Mouse (Mus musculus): ENCODE data around the gene Bag1. TPM values are rescaled to one million over a fixed set of nuclear protein-coding genes. Genes with fewer than 3 reads are reported as not detected.

Bag1 gene
- polyA plus RNA-seq, 1 experiment from 2014 or later, result 218 TPM

GRCm38 (mm10) chr4:40900612-40901011, 47.5 kb downstream of the Bag1 start:
- H3K4me3 ChIP-seq, result no peak overlapping the region
- H3K9ac ChIP-seq, result no peak overlapping the region
- ATAC-seq (ENCODE audit: insufficient number of reproducible peaks, low FRiP score, low TSS enrichment, low read depth), result no peak
- 0 out of 2 replicates have a peak, but pooled peaks cover 2% of the 10 kb centered on the region for H3K4me1 ChIP-seq
- no peaks in the 10 kb centered on the region for H3K27me3 ChIP-seq
- H3K9me3 ChIP-seq, result no peaks in the 10 kb centered on the region
- H3K27ac ChIP-seq, result no peak overlapping the region
- 87% methylated on average over 4 of the region's 4 CpGs for WGBS
- no peaks in the 10 kb centered on the region for H3K36me3 ChIP-seq
- no peak overlapping the region for H3K4me2 ChIP-seq

- Histone ChIP-seq H3K36me3 (no peaks in the 10 kb centered on the region), H3K9ac (no peak overlapping the region), H3K27me3 (no peaks in the 10 kb centered on the region), H3K9me3 (no peaks in the 10 kb centered on the region), H3K4me2 (no peak overlapping the region), H3K27ac (no peak overlapping the region), H3K4me1 (0 out of 2 replicates have a peak, but pooled peaks cover 2% of the 10 kb centered on the region), H3K4me3 (no peak overlapping the region)
- no peak for ATAC-seq (ENCODE audit: insufficient number of reproducible peaks, low FRiP score, low TSS enrichment, low read depth)
- 94% methylated on average over 3 of the region's 3 CpGs for WGBS
Measured at GRCm38 (mm10) chr4:40900071-40900470, 48.0 kb downstream of the Bag1 start.

- no peaks in the 10 kb centered on the region for H3K27me3 ChIP-seq
- 0 out of 2 replicates have a peak, but pooled peaks cover 2% of the 10 kb centered on the region for H3K4me1 ChIP-seq
- H3K27ac ChIP-seq, result no peak overlapping the region
- H3K9ac ChIP-seq, result no peak overlapping the region
- no peak for ATAC-seq (ENCODE audit: insufficient number of reproducible peaks, low FRiP score, low TSS enrichment, low read depth)
- WGBS, result 65% methylated on average over 2 of the region's 2 CpGs
- H3K4me3 ChIP-seq, result no peak overlapping the region
- no peak overlapping the region for H3K4me2 ChIP-seq
- H3K36me3 ChIP-seq, result no peaks in the 10 kb centered on the region
- no peaks in the 10 kb centered on the region for H3K9me3 ChIP-seq
Measured at GRCm38 (mm10) chr4:40899264-40899663, 48.8 kb downstream of the Bag1 start.

GRCm38 (mm10) chr4:40898476-40899044, 49.5 kb downstream of the Bag1 start:
- Histone ChIP-seq H3K4me3 (no peak overlapping the region), H3K9me3 (no peaks in the 10 kb centered on the region), H3K4me1 (0 out of 2 replicates have a peak, but pooled peaks cover 2% of the 10 kb centered on the region), H3K36me3 (no peaks in the 10 kb centered on the region), H3K27ac (no peak overlapping the region), H3K27me3 (no peaks in the 10 kb centered on the region), H3K9ac (no peak overlapping the region), H3K4me2 (no peak overlapping the region)
- 81% methylated on average over 6 of the region's 6 CpGs for WGBS
- ATAC-seq (ENCODE audit: insufficient number of reproducible peaks, low FRiP score, low TSS enrichment, low read depth), result no peak

GRCm38 (mm10) chr4:40895646-40896045, 52.4 kb downstream of the Bag1 start:
- 94% methylated on average over 2 of the region's 2 CpGs for WGBS
- no peak overlapping the region for H3K27ac ChIP-seq
- ATAC-seq (ENCODE audit: insufficient number of reproducible peaks, low FRiP score, low TSS enrichment, low read depth), result no peak
- no peak overlapping the region for H3K9ac ChIP-seq
- H3K36me3 ChIP-seq, result no peaks in the 10 kb centered on the region
- no peak overlapping the region for H3K4me2 ChIP-seq
- H3K4me3 ChIP-seq, result no peak overlapping the region
- H3K9me3 ChIP-seq, result no peaks in the 10 kb centered on the region
- no peaks in the 10 kb centered on the region for H3K27me3 ChIP-seq
- H3K4me1 ChIP-seq, result 0 out of 2 replicates have a peak, but pooled peaks cover 2% of the 10 kb centered on the region

- ATAC-seq (ENCODE audit: insufficient number of reproducible peaks, low FRiP score, low TSS enrichment, low read depth), result no peak
- Histone ChIP-seq H3K27me3 (no peaks in the 10 kb centered on the region), H3K4me1 (0 out of 2 replicates have a peak, but pooled peaks cover 2% of the 10 kb centered on the region), H3K9ac (no peak overlapping the region), H3K4me3 (no peak overlapping the region), H3K9me3 (no peaks in the 10 kb centered on the region), H3K36me3 (no peaks in the 10 kb centered on the region), H3K4me2 (no peak overlapping the region), H3K27ac (no peak overlapping the region)
- WGBS, result 87% methylated on average over 3 of the region's 3 CpGs
Measured at GRCm38 (mm10) chr4:40895118-40895517, 53.0 kb downstream of the Bag1 start.

- ATAC-seq (ENCODE audit: insufficient number of reproducible peaks, low FRiP score, low TSS enrichment, low read depth), result no peak
- no peak overlapping the region for H3K9ac ChIP-seq
- no peak overlapping the region for H3K4me3 ChIP-seq
- no peaks in the 10 kb centered on the region for H3K4me1 ChIP-seq
- H3K27me3 ChIP-seq, result no peaks in the 10 kb centered on the region
- no peak overlapping the region for H3K4me2 ChIP-seq
- H3K27ac ChIP-seq, result no peak overlapping the region
- WGBS, result 66% methylated on average over 5 of the region's 5 CpGs
- no peaks in the 10 kb centered on the region for H3K36me3 ChIP-seq
- no peaks in the 10 kb centered on the region for H3K9me3 ChIP-seq
Measured at GRCm38 (mm10) chr4:40891206-40891605, 56.9 kb downstream of the Bag1 start.

- no peak overlapping the region for H3K27ac ChIP-seq
- no peak overlapping the region for H3K4me3 ChIP-seq
- H3K4me1 ChIP-seq, result no peaks in the 10 kb centered on the region; the same call in 1 of the 2 replicates
- 80% methylated on average over 4 of the region's 4 CpGs for WGBS
- ATAC-seq (ENCODE audit: insufficient number of reproducible peaks, low FRiP score, low TSS enrichment, low read depth), result no peak
- H3K4me2 ChIP-seq, result no peak overlapping the region
- H3K9me3 ChIP-seq, result no peaks in the 10 kb centered on the region
- H3K27me3 ChIP-seq, result no peaks in the 10 kb centered on the region
- H3K36me3 ChIP-seq, result no peaks in the 10 kb centered on the region
- H3K9ac ChIP-seq, result no peak overlapping the region
Measured at GRCm38 (mm10) chr4:40889983-40890382, 58.1 kb downstream of the Bag1 start.

- no peak overlapping the region for H3K27ac ChIP-seq
- no peaks in the 10 kb centered on the region for H3K36me3 ChIP-seq
- H3K4me3 ChIP-seq, result no peak overlapping the region
- no peaks in the 10 kb centered on the region for H3K9me3 ChIP-seq
- H3K9ac ChIP-seq, result no peak overlapping the region
- WGBS, result 47% methylated on average over 3 of the region's 3 CpGs
- no peak overlapping the region for H3K4me2 ChIP-seq
- no peaks in the 10 kb centered on the region for H3K27me3 ChIP-seq
- peaks cover 3% of the 10 kb centered on the region; the same call in 1 of the 2 replicates for H3K4me1 ChIP-seq
- ATAC-seq (ENCODE audit: insufficient number of reproducible peaks, low FRiP score, low TSS enrichment, low read depth), result no peak
Measured at GRCm38 (mm10) chr4:40889252-40889651, 58.8 kb downstream of the Bag1 start.

GRCm38 (mm10) chr4:40888839-40889238, 59.3 kb downstream of the Bag1 start:
- Histone ChIP-seq H3K4me3 (no peak overlapping the region), H3K27ac (no peak overlapping the region), H3K4me1 (peaks cover 6% of the 10 kb centered on the region; the same call in 1 of the 2 replicates), H3K9ac (no peak overlapping the region), H3K4me2 (no peak overlapping the region), H3K9me3 (no peaks in the 10 kb centered on the region), H3K36me3 (no peaks in the 10 kb centered on the region), H3K27me3 (no peaks in the 10 kb centered on the region)
- no peak for ATAC-seq (ENCODE audit: insufficient number of reproducible peaks, low FRiP score, low TSS enrichment, low read depth)
- WGBS, result 69% methylated on average over 11 of the region's 11 CpGs
